Mouse (Mus musculus) limb, embryonic 12.5 days (tissue): ENCODE data around the gene Ano10. TPM values are rescaled to one million over a fixed set of nuclear protein-coding genes. Genes with fewer than 3 reads are reported as not detected.
"Not testable (repeated sequence)": the region's sequence is repeated elsewhere in the genome, so short reads cannot be mapped to it uniquely, and the experiment has no call there.

Experiments
- ATAC-seq: fragments of 200-750 bp; cut with Nextera tagmentation; 2 replicates; pipeline ENCODE4 v1.8.0; 2017; ENCODE audit warnings: low read depth, moderate TSS enrichment; ENCODE audit not compliant: insufficient number of reproducible peaks, insufficient read depth, low FRiP score, low TSS enrichment
- H3K27ac ChIP-seq: fragments of 300-500 bp; sonication (generic); 2 replicates; pipeline ENCODE4 v1.5.1; 2016; ENCODE audit warnings: mild to moderate bottlenecking, moderate library complexity
- H3K27me3 ChIP-seq: fragments of 300-500 bp; sonication (generic); 2 replicates; pipeline ENCODE4 v1.6.1; 2016; ENCODE audit warnings: mild to moderate bottlenecking, moderate library complexity
- H3K36me3 ChIP-seq: fragments of 300-500 bp; sonication (generic); 2 replicates; pipeline ENCODE4 v1.6.1; 2016; ENCODE audit warnings: mild to moderate bottlenecking, moderate library complexity
- H3K4me1 ChIP-seq: fragments of 300-500 bp; sonication (generic); replicated peaks from 2 replicates; pipeline ENCODE4 v1.6.1; 2016
- H3K4me2 ChIP-seq: fragments of 300-500 bp; sonication (generic); 2 replicates; pipeline ENCODE4 v1.6.1; 2016; ENCODE audit warnings: mild to moderate bottlenecking, moderate library complexity
- H3K4me3 ChIP-seq: fragments of 300-500 bp; sonication (generic); replicated peaks from 2 replicates; pipeline ENCODE4 v1.5.1; 2016; ENCODE audit warnings: mild to moderate bottlenecking
- H3K9ac ChIP-seq: fragments of 300-500 bp; sonication (generic); replicated peaks from 2 replicates; pipeline ENCODE4 v1.6.1; 2016; ENCODE audit warnings: mild to moderate bottlenecking, moderate library complexity
- H3K9me3 ChIP-seq: fragments of 300-500 bp; sonication (generic); 2 replicates; pipeline ENCODE4 v1.6.1; 2016; ENCODE audit warnings: mild to moderate bottlenecking, moderate library complexity
- WGBS: fragments of 180-500 bp; shearing (Covaris S2); methylation state at CpG from one replicate; pipeline ENCODE4 v1.1.7; 2016; 5-methylcytosine and 5-hydroxymethylcytosine counted together
- polyA plus RNA-seq: library from polyadenylated mRNA; unstranded; fragments of >200 nt; fragmentation: Nextera tagmentation; extraction: Ambion mirVana; gene quantifications from 2 replicates; pipeline ENCODE4 v1.2.1, GENCODE M21; 2016

Ano10 gene
- polyA plus RNA-seq, 1 experiment from 2014 or later: 33.1 TPM

DNA sequence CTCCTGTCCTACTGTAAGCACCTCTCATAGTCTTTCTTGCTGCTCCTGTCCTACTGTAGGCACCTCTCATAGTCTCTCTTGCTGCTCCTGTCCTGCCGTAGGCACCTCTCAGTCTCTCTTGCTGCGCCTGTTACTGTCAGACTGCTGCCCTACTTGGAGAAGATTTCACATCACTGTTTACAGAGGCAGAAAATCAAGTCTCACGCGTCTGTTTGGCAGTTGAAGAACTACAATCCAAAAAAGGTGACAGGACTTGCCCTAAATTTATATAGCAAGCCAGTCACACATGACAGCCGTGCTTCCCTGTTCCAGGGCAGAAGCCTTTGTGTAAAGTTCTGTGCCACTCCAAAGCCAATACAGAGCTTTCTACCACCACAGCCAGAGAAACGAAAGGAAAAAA lies 20.2 kb upstream of the Ano10 start:
- Histone ChIP-seq H3K4me1 (peaks cover 4% of the 10 kb centered on the region), H3K9me3 (no peaks in the 10 kb centered on the region), H3K4me3 (no peak overlapping the region), H3K4me2 (no peak overlapping the region), H3K27me3 (no peaks in the 10 kb centered on the region), H3K27ac (no peak overlapping the region), H3K9ac (no peak overlapping the region), H3K36me3 (no peaks in the 10 kb centered on the region)
- WGBS: 92% methylated on average over 6 of the region's 6 CpGs
- ATAC-seq: no peak

DNA sequence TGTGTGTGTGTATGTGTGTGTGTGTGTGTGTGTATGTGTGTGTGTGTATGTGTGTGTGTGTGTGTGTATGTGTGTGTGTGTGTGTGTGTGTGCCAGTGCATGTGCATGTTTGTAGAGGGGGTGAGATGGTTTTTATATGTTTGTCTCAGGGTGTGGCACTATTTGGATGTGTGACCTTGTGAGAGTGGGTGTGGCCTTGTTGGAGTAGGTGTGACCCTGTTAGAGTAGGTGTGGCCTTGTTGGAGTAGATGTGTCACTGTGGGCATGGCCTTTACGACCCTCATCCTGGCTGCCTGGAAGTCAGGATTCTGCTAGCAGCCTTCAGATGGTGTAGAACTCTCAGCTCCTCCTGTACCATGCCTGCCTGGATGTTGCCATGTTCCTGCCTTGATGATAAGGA lies 18.9 kb upstream of the Ano10 start:
- not testable (repeated sequence) for H3K36me3 ChIP-seq, H3K27ac ChIP-seq, H3K27me3 ChIP-seq, H3K4me2 ChIP-seq, H3K9ac ChIP-seq, ATAC-seq, H3K9me3 ChIP-seq, H3K4me3 ChIP-seq, H3K4me1 ChIP-seq
- WGBS: 64% methylated on average over 1 of the region's 1 CpGs

DNA sequence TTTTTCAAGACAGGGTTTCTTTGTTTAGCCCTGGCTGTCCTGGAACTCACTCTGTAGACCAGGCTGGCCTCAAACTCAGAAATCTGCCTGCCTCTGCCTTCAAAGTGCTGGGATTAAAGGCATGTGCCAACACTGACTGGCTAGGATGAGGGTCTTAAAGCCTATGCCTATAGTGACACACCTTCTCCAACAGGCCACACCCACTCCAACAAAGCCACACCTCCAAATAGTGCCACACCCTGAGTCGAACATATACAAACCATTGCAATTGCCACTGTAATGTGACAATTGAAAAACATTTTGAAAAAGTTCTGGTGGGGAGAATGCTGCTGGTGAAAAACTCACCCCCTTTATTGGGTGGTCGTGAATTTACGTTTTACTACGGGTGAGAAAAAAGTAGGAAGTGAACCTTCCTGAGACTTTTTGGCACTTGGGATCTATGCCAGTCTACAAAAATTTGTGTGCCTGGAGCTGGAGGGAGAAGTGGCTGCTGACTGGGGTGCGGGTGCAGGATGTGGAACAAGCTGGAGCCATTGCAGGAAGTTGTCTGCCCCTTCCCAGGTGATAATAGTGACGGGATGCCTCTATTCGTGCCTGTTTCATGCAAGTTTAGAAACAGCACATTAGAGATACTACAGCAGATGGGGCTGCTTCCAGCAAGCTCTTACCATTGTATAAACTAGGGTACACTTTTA lies 18.2 kb upstream of the Ano10 start:
- H3K36me3 ChIP-seq: no peaks in the 10 kb centered on the region
- no peaks in the 10 kb centered on the region for H3K27me3 ChIP-seq
- 81% methylated on average over 7 of the region's 7 CpGs for WGBS
- H3K9me3 ChIP-seq: no peaks in the 10 kb centered on the region
- no peak for ATAC-seq
- peaks cover 4% of the 10 kb centered on the region for H3K4me1 ChIP-seq
- no peak overlapping the region for H3K27ac ChIP-seq
- no peak overlapping the region for H3K9ac ChIP-seq
- no peak overlapping the region for H3K4me3 ChIP-seq
- H3K4me2 ChIP-seq: no peak overlapping the region

DNA sequence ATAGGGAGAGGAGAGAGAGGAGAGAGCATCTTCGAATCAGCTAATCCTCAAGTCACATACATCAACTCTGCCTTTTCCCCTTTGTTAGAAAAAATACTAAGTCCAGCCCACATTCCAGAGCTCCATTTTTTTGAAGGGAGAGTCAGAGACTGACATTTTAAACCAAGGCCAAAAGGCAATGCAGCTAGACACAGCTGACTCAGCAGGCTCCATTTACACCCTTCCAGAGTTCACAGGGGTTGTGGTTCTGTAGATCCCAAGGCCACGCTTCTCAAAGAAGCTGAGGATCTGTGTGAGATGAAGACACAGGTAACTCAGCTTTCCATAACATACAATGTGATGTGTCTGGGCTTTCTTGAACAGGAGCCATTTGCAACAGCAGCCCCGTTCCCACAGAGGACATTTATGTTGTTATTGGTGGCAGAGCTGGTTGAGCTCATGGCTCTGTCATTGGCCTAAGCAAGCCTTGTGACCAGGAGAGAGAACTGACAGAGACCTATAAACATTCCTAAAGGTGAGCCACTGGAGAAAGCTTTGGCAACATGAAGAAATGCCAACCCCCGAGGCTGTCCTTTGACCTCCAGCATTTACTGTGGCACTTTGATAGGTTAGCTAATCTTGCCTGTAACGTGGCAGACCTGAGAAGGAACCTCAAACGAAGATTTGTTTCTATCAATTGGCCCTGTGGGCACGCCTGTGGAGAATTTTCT lies 17.0 kb upstream of the Ano10 start:
- H3K4me3 ChIP-seq: peak overlapping the region; percentile 42
- peak overlapping the region; percentile 80 for H3K27ac ChIP-seq
- ATAC-seq: 0 out of 2 replicates have a peak, but pooled peaks have one; percentile 17
- H3K4me1 ChIP-seq: peaks cover 4% of the 10 kb centered on the region
- H3K4me2 ChIP-seq: peak overlapping the region; percentile 57
- H3K36me3 ChIP-seq: no peaks in the 10 kb centered on the region
- H3K9me3 ChIP-seq: no peaks in the 10 kb centered on the region
- WGBS: 72% methylated on average over 7 of the region's 7 CpGs
- peak overlapping the region; percentile 58 for H3K9ac ChIP-seq
- no peaks in the 10 kb centered on the region for H3K27me3 ChIP-seq

DNA sequence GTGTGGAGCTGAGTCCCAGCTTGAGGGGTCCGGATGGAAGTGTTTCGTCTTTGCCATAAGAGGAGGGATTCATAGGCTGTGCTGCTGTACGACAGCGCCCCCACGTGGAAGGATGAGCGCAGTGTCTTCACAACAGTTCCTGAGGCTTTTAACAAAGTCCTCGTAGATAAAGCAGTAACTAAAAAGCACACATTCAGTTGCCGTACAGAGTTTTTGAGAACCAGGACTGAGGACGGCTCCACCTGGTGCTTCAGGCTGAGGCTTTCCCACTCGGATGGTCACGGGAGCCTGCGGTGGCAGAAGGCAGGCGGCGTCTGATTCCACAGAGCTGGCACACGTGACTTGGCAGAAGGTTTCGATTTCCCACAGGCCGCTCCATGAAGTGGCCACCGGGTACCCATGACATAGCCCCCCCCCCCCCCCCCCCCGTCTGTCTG lies 16.4 kb upstream of the Ano10 start:
- Histone ChIP-seq H3K4me1 (peaks cover 4% of the 10 kb centered on the region), H3K9ac (peak overlapping the region; percentile 58), H3K27ac (peak overlapping the region; percentile 80), H3K9me3 (no peaks in the 10 kb centered on the region), H3K36me3 (no peaks in the 10 kb centered on the region), H3K4me2 (peak overlapping the region; percentile 57), H3K27me3 (no peaks in the 10 kb centered on the region), H3K4me3 (peak overlapping the region; percentile 42)
- 5% methylated on average over 19 of the region's 19 CpGs for WGBS
- ATAC-seq: peak; percentile 86

DNA sequence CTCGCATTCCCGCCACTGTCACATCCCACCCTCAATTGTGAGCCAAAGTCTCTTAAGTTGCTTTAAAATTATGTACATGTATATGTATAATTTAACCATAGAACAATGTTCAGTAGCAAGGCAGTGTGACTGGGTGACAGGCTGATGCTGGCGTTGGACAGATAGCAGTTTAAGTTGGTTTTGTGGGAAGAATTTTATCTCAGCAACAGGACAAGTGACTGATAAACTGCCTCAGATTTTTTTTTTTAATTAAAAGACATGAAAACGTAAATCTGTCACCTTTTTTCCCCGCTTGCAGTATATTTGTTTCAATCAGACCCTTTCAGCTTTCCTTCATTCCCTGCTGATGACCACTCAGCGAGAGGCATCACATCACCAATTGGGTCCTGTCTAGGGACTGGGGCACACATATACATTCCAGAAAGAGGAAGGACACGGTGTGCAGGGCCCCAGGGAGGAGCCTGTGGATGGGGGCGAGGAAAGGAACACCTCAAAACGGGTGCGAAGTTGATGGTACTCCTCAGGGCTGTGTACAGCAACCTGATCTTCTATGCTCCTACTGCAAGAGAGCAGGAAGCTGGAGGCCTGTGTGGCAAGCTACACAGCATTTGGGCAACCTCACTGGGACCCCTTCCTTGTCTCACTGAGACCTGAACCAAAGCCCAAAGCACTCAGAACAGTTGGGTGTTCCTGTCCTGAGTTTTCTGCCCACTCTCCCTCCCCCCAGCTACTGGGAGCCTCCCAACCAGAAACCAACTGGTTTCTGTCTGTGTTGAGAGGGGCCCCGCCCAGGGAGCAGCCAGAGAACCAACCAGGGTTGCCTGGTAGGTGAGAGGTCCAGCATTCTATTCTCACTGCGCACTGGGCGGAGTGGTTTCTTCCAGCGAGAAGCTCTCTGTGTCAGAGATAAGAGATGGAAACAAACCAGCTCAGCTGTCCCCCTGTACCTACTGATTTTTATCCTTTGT lies 15.1 kb upstream of the Ano10 start:
- Histone ChIP-seq H3K4me1 (peaks cover 4% of the 10 kb centered on the region), H3K9ac (no peak overlapping the region), H3K27me3 (no peaks in the 10 kb centered on the region), H3K4me3 (no peak overlapping the region), H3K36me3 (no peaks in the 10 kb centered on the region), H3K9me3 (no peaks in the 10 kb centered on the region), H3K4me2 (no peak overlapping the region), H3K27ac (no peak overlapping the region)
- ATAC-seq: no peak
- 63% methylated on average over 14 of the region's 14 CpGs for whole genome bisulfite sequencing

DNA sequence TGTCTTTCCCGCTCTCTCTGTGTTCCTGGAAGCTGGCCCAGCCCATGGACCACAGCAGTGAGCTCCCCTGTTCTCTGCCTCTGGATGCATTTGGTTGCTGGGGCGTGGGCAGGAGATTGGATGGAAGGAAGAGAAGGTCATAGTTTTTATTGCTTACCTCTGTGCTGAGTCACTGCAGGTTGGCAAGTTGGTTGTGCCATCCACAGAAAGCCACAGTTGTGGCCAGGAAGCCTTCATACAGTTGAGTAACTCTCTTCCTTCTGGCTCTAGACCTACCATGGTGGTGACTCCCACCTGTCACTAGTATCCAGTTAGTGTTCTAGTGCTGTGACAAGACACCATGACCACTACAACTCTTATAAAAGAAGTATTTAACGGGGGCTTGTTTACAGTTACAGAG lies 11.1 kb upstream of the Ano10 start:
- no peak overlapping the region for H3K4me2 ChIP-seq
- no peaks in the 10 kb centered on the region for H3K36me3 ChIP-seq
- H3K4me1 ChIP-seq: no peaks in the 10 kb centered on the region
- WGBS: 79% methylated on average over 3 of the region's 3 CpGs
- H3K9ac ChIP-seq: no peak overlapping the region
- H3K27ac ChIP-seq: no peak overlapping the region
- H3K27me3 ChIP-seq: no peaks in the 10 kb centered on the region
- no peaks in the 10 kb centered on the region for H3K9me3 ChIP-seq
- no peak for ATAC-seq
- H3K4me3 ChIP-seq: no peak overlapping the region

DNA sequence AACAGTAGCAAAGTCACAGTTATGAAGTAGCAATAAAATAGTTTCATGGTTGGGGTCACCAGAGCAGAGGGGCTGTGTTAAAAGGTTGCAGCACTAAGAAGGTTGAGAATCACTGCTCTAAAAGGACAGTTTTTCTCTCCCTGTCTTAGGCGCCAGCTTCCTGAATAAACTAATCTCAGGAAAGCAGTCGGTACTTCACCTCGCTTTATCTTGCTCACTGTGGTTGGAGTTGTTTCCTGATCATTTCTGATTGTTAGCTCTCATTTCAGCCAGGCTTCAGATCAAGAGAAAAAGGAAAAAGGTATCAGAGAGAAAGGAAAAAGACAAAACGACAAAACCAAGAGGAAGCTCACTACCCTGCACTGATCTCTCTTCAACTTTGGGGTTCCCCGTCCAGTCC lies 1.9 kb upstream of the Ano10 start:
- no peak for ATAC-seq
- H3K27me3 ChIP-seq: no peaks in the 10 kb centered on the region
- H3K27ac ChIP-seq: no peak overlapping the region
- H3K4me1 ChIP-seq: 0 out of 2 replicates have a peak, but pooled peaks cover 6% of the 10 kb centered on the region
- H3K9ac ChIP-seq: no peak overlapping the region
- no peaks in the 10 kb centered on the region for H3K36me3 ChIP-seq
- no peak overlapping the region for H3K4me2 ChIP-seq
- WGBS: 93% methylated on average over 5 of the region's 5 CpGs
- H3K4me3 ChIP-seq: no peak overlapping the region
- no peaks in the 10 kb centered on the region for H3K9me3 ChIP-seq

DNA sequence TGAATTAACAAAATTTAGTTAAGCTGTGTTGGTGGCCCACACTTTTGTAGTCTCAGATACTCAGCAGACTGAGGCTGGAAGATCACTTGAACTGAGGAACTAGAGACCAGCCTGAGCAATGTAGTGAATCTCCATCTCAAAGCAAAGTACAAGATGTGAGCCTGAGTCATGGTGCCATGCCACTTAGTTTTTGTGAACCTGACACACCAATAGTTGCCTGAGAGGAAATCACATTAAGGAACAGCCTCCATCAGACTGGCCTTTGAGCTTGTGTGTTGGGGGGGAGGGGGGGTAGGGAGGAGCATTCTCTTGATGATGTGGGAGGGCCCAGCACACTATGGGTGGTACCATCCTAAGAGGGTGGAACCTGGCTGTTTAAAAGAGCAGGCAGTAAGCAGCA lies 1.2 kb upstream of the Ano10 start:
- Histone ChIP-seq H3K9me3 (no peaks in the 10 kb centered on the region), H3K4me3 (no peak overlapping the region), H3K36me3 (no peaks in the 10 kb centered on the region), H3K9ac (no peak overlapping the region), H3K4me1 (0 out of 2 replicates have a peak, but pooled peaks cover 6% of the 10 kb centered on the region), H3K4me2 (no peak overlapping the region), H3K27ac (no peak overlapping the region), H3K27me3 (no peaks in the 10 kb centered on the region)
- ATAC-seq: no peak

DNA sequence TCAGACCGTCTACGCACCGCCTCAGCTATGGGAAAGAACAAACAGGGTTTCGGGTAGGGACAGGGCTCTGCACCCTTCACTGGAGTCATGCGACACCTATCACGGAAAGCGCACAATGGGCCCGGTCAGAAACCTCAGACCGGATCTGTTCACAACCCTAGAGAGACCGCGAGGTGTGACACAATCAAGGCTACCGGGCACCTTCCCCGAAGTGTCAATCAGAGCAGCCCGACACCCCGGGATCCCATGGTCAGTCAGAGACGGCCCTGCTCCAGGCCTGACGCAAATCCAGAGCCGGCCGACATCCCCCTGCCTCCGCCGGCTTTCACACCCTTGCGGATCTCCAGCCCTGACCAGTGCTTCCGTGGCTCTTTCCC lies 370 bp downstream of the Ano10 start:
- 0 out of 2 replicates have a peak, but pooled peaks cover 6% of the 10 kb centered on the region for H3K4me1 ChIP-seq
- peak overlapping the region; percentile 75 for H3K4me3 ChIP-seq
- no peaks in the 10 kb centered on the region for H3K27me3 ChIP-seq
- H3K27ac ChIP-seq: 0 out of 2 replicates have a peak overlapping the region, but pooled peaks have one; percentile 59
- peak overlapping the region; percentile 81 for H3K9ac ChIP-seq
- WGBS: under 1% methylated on average over 23 of the region's 23 CpGs
- H3K4me2 ChIP-seq: peak overlapping the region; percentile 66
- no peaks in the 10 kb centered on the region for H3K9me3 ChIP-seq
- ATAC-seq: peak; percentile 72
- no peaks in the 10 kb centered on the region for H3K36me3 ChIP-seq

DNA sequence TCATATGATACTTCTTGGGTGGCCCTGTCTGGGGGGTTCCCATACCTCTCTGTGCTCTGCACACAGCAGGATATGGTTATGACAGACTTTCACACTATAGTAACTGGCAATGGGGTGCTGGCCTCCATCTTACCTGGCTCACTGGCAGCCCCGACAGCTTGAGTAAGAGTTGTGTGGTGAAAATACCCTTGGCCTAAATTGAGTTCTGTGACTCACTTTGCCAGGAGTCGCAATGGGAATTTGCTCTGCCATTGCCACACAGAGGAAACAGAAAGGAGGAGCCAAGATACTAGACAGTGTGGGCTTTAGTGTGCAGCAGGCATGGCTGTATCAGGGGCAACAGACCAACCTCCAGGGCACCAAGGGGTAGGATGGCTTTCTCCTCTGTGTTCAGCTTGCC lies 4.0 kb downstream of the Ano10 start:
- H3K9ac ChIP-seq: no peak overlapping the region
- H3K4me2 ChIP-seq: no peak overlapping the region
- WGBS: 87% methylated on average over 2 of the region's 2 CpGs
- H3K36me3 ChIP-seq: no peaks in the 10 kb centered on the region
- H3K27me3 ChIP-seq: no peaks in the 10 kb centered on the region
- peaks cover 15% of the 10 kb centered on the region for H3K4me1 ChIP-seq
- ATAC-seq: no peak
- no peak overlapping the region for H3K27ac ChIP-seq
- H3K9me3 ChIP-seq: no peaks in the 10 kb centered on the region
- no peak overlapping the region for H3K4me3 ChIP-seq
